Mouse (Mus musculus): ENCODE results near the gene Nt5dc1.

DNA sequence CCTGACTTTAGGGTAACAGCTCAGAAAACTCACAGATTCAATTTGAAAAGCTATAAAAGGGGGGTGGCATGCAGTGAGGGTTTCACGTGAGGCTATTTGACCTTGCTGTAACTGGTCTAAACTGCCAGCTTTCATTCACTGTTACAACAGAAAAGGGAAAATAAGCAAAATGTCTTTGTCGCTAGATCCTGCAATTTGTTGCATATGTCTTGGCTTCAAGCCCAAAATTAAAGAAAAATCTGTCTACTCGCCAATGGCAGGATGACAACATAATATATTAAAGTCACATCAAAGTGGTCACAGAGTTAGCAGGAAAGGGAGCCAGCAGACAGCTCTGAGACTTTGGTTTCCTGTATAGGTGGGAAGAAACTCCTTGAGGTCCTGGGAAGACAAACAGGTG, 170.6 kb downstream of the Nt5dc1 start:
- TF ChIP-seq CHD2 (IDR thresholded peaks at IDR 0.05; ENCODE audit: low read length) (no peak), SIN3A (IDR thresholded peaks at IDR 0.05; ENCODE audit: low read length) (no peak), USF1 (IDR thresholded peaks at IDR 0.05; ENCODE audit: low read depth, low read length) (no peak), CTCF (conservative IDR thresholded peaks at IDR 0.05 in 1 of 2, IDR thresholded peaks at IDR 0.05 in 1 of 2; ENCODE audit: low read depth in 2 of 2, low read length in 2 of 2) (no peak)
